Comparison of ENCODE assay signal across 11 mouse cellular contexts in the genomic region with DNA sequence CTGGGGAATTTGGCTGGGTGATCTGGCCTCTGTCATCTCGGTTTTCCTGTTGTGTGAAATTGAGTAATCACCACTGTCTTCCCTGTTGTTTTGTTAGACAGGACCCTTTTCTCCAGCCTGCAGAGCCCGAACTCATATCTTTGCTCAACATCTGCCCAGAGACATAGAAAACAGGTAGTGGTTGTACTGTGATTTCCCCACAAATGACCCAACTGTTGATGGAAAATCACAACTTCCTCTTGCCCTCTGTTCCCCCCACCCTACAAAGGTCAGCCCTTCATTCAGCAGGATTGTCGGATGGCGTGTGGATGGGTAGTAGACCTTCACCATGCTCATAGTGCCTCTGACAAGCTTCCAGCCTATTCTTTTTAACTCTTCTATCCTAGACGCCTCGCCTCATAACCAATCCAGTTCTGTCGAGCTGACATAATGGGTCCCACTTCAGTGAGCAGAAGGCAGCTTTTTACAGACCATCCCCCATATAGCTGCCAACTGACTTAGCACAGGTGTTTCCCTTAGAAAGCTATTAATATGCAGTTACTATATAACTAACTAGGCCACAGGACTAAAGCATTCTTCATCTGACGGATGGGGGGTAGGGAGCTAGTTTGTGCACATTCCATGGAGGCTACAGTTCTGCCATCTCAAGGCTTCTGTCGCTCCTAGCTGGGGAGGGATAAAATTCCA. TPM values are rescaled to one million over a fixed set of nuclear protein-coding genes. Genes with fewer than 3 reads are reported as not detected.
DNase-seq lines count a peak whose midpoint lies in the region; ATAC-seq and TF ChIP-seq lines count a peak whose summit lies in the region.
"Had no signal": no experiment of that assay in that cellular context is flagged by ENCODE, and none has a peak within 500 bp of the region (broad histone marks: within the 10 kb centered on the region; RNA-seq: fewer than 3 reads in every experiment).

No protein-coding gene starts in this region.

- H3K4me3 ChIP-seq in hindbrain, embryonic 16.5 days (ENCODE audit: low read length): no peak overlapping the region
- H3K4me3 ChIP-seq in hindbrain, embryonic 10.5 days: no peak overlapping the region

- no peaks in the 10 kb centered on the region; the same call in 1 of the 2 replicates for H3K36me3 ChIP-seq in hindbrain, embryonic 16.5 days (ENCODE audit: control insufficient read depth, insufficient read depth, low read length)
- H3K36me3 ChIP-seq in hindbrain, embryonic 10.5 days: peaks cover 26% of the 10 kb centered on the region

- CTCF ChIA-PET in Patski (lab: Charles Lee): interaction anchor here (1.0 to 1.4 kb wide), 4 partner anchors 19 to 144 kb away, joined by 3 to 5 read pairs (median 4); no protein-coding TSS in a partner anchor

- DNase-seq in hindbrain, embryonic 10.5 days (ENCODE audit: low spot score): no peak
- DNase-seq in Patski (ENCODE audit: low read depth, low spot score): no peak
- DNase-seq in kidney, adult 11 months: peak; percentile 83
- DNase-seq in lung, postnatal 10 days: peak; percentile 28
- DNase-seq in ovary, postnatal 14 days (ENCODE audit: low spot score): no peak
- DNase-seq in right cerebral cortex, postnatal 4 days: no peak
- DNase-seq in right cerebral cortex, adult 18-20 months: no peak
- DNase-seq: cerebellum, postnatal 25 days; gastrocnemius, postnatal 10 days had no signal

- H3K9ac ChIP-seq in hindbrain, embryonic 16.5 days (ENCODE audit: low read depth, low read length): no peak overlapping the region
- H3K9ac ChIP-seq: liver, embryonic 14.5 days had no signal

- H3K27me3 ChIP-seq in hindbrain, embryonic 16.5 days (replicated peaks; ENCODE audit: control insufficient read depth, insufficient read depth, low read length): no peaks in the 10 kb centered on the region
- H3K27me3 ChIP-seq in hindbrain, embryonic 10.5 days (ENCODE audit: insufficient read depth, poor library complexity, severe bottlenecking): no peaks in the 10 kb centered on the region
- no peaks in the 10 kb centered on the region for H3K27me3 ChIP-seq in Patski

- TF ChIP-seq CTCF in Patski (IDR thresholded peaks at IDR 0.05): no peak

- WGBS in hindbrain, embryonic 16.5 days: 82% methylated on average over 9 of the region's 9 CpGs
- WGBS in hindbrain, embryonic 10.5 days: 83% methylated on average over 9 of the region's 9 CpGs

- no peaks in the 10 kb centered on the region for H3K4me1 ChIP-seq in hindbrain, embryonic 16.5 days (ENCODE audit: control insufficient read depth, insufficient read depth, low read depth, low read length)
- no peaks in the 10 kb centered on the region for H3K4me1 ChIP-seq in hindbrain, embryonic 10.5 days (replicated peaks)

- ATAC-seq in hindbrain, embryonic 16.5 days: peak; percentile 50; the same call in 1 of the 2 replicates
- peak; percentile 56 for ATAC-seq in Patski

- in situ Hi-C loops in Patski (cut with MboI; ENCODE audit: low pct_unique_long_range_greater_than_20kb): no loop called here

- no peak overlapping the region for H3K4me2 ChIP-seq in hindbrain, embryonic 16.5 days (ENCODE audit: low read length)

- POLR2A ChIA-PET in Patski (lab: Charles Lee): no interaction called here

- no peak overlapping the region for H3K27ac ChIP-seq in hindbrain, embryonic 16.5 days (ENCODE audit: low read depth, low read length)
- H3K27ac ChIP-seq in hindbrain, embryonic 10.5 days: no peak overlapping the region
- H3K27ac ChIP-seq: liver, embryonic 14.5 days had no signal

- H3K9me3 ChIP-seq in hindbrain, embryonic 16.5 days (ENCODE audit: control insufficient read depth, low read length): no peaks in the 10 kb centered on the region
- peaks cover 9% of the 10 kb centered on the region for H3K9me3 ChIP-seq in hindbrain, embryonic 10.5 days

RNA-seq across cellular contexts. Expression of gene St3gal6, which starts 42.7 kb away (rescaled TPM):
- polyA plus RNA-seq in hindbrain, embryonic 16.5 days (2015; fragmentation: Nextera tagmentation; extraction: Ambion mirVana): 17.7 TPM in 2 replicates
- polyA plus RNA-seq in hindbrain, embryonic 10.5 days (2016; fragmentation: Nextera tagmentation; extraction: Ambion mirVana): 8.7 and 10.2 TPM in 2 replicates
- 4.5 TPM for polyA plus RNA-seq in Patski (2021)

Comparison
In these comparisons a context has a peak if more than half of its experiments do, and no peak if none do; other contexts are left out.
1. DNase-seq: peak in kidney, adult 11 months (single experiment) and lung, postnatal 10 days (single experiment); none in hindbrain, embryonic 10.5 days (single experiment), Patski (single experiment), ovary, postnatal 14 days (single experiment), right cerebral cortex, postnatal 4 days (single experiment) and right cerebral cortex, adult 18-20 months (single experiment).